Mouse (Mus musculus): ENCODE results near the gene Gba. TPM values are rescaled to one million over a fixed set of nuclear protein-coding genes. Genes with fewer than 3 reads are reported as not detected.

Gba gene
- polyA plus RNA-seq, 1 experiment from 2014 or later: 40.1 TPM

DNA sequence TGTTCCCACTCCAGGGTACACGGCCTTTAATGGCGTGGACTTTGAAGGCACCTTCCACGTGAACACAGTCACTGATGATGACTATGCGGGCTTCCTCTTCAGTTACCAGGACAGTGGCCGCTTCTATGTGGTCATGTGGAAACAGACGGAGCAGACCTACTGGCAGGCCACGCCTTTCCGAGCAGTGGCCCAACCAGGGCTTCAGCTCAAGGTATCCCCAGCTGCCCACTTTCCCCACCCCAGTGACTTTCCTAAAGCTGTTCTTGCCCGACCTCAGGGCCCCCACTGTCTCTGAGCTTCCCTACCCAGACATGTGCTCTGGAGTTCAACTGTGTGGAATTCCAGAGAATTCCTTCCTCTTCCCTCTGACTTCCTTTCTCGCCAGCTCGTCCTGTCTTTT lies 22.1 kb downstream of the Gba start:
- Histone ChIP-seq H3K4me2 (no peak overlapping the region), H3K9ac (no peak overlapping the region), H3K36me3 (no peaks in the 10 kb centered on the region), H3K9me3 (no peaks in the 10 kb centered on the region), H3K4me3 (replicated peaks) (no peak overlapping the region), H3K4me1 (peaks cover 27% of the 10 kb centered on the region), H3K27me3 (replicated peaks) (no peaks in the 10 kb centered on the region), H3K27ac (no peak overlapping the region)
- WGBS: 73% methylated on average over 11 of the region's 11 CpGs
- no peak for ATAC-seq (ENCODE audit: insufficient read depth, low FRiP score, low read depth)

DNA sequence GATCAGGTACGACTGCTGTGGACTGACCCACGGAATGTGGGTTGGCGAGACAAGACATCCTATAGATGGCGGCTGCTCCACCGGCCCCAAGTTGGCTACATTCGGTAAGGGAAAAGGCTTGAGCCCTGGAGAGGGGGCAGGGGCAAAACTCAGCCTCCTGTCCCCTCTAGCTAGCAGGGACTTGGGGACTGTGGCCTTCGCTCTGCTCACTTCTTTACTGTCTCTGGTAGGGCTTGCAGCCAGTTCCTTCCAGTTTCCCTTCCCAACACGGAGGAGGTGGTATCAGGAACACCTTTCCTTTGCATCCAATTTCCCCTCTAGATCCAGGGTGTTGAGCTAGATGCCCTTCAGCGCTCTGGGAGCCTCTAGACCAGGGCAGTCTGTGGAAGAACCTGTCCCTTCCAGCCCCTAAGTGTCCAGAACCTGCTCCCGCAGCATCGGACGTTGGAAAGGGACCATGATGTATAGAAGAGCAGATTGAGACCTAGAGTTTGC lies 22.6 kb downstream of the Gba start:
- Histone ChIP-seq H3K9ac (no peak overlapping the region), H3K27ac (no peak overlapping the region), H3K4me2 (no peak overlapping the region), H3K4me3 (replicated peaks) (no peak overlapping the region), H3K4me1 (peaks cover 27% of the 10 kb centered on the region), H3K36me3 (no peaks in the 10 kb centered on the region), H3K27me3 (replicated peaks) (no peaks in the 10 kb centered on the region), H3K9me3 (no peaks in the 10 kb centered on the region)
- no peak for ATAC-seq (ENCODE audit: insufficient read depth, low FRiP score, low read depth)
- WGBS: 54% methylated on average over 12 of the region's 12 CpGs

DNA sequence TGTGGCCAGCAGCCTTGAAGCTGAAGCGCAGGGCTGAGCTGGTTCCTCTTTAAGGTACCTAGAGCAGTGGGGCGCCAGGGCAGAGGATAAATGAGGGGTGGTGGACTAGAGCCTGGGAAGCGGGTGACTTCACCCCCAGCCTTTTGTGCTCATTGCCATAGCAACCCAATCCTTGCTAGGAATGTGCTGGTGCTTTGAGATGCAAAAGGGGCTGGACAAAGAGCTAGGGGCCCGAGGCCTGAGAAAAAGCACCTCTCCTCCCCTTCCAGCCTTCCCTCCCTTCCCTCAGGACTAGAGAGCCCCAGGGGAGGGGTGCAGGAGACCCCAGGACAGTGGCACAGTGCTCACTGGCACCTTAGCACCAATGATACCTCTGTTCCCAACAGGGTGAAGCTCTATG lies 23.2 kb downstream of the Gba start:
- Histone ChIP-seq H3K9ac (no peak overlapping the region), H3K36me3 (no peaks in the 10 kb centered on the region), H3K27me3 (replicated peaks) (no peaks in the 10 kb centered on the region), H3K4me1 (peaks cover 27% of the 10 kb centered on the region), H3K9me3 (no peaks in the 10 kb centered on the region), H3K4me2 (peak overlapping the region; percentile 82; the same call in 1 of the 2 replicates), H3K27ac (no peak overlapping the region), H3K4me3 (replicated peaks) (no peak overlapping the region)
- ATAC-seq (ENCODE audit: insufficient read depth, low FRiP score, low read depth): no peak
- 39% methylated on average over 4 of the region's 4 CpGs for WGBS

DNA sequence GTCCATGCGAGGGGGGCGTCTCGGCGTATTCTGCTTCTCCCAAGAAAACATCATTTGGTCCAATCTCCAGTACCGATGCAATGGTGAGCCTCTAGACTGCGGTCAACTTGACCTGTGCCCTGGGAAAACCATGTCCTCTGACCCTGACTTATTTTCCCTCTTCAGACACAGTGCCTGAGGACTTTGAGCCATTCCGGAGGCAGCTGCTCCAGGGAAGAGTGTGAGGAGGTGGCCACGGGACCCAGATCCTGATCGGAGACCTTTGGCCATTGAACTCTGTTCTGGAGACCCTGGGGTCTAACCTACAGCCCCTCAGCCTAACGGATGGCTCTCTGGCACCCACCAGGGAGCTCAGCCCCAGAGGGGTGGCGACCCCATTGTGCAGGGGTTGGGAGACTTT lies 23.6 kb downstream of the Gba start:
- no peaks in the 10 kb centered on the region for H3K27me3 ChIP-seq (replicated peaks)
- no peak overlapping the region for H3K27ac ChIP-seq
- H3K4me1 ChIP-seq: peaks cover 27% of the 10 kb centered on the region
- WGBS: 39% methylated on average over 11 of the region's 11 CpGs
- no peaks in the 10 kb centered on the region for H3K36me3 ChIP-seq
- H3K4me3 ChIP-seq (replicated peaks): no peak overlapping the region; the same call in 1 of the 2 replicates
- peak overlapping the region; percentile 82 for H3K4me2 ChIP-seq
- no peaks in the 10 kb centered on the region for H3K9me3 ChIP-seq
- ATAC-seq (ENCODE audit: insufficient read depth, low FRiP score, low read depth): no peak
- H3K9ac ChIP-seq: no peak overlapping the region

DNA sequence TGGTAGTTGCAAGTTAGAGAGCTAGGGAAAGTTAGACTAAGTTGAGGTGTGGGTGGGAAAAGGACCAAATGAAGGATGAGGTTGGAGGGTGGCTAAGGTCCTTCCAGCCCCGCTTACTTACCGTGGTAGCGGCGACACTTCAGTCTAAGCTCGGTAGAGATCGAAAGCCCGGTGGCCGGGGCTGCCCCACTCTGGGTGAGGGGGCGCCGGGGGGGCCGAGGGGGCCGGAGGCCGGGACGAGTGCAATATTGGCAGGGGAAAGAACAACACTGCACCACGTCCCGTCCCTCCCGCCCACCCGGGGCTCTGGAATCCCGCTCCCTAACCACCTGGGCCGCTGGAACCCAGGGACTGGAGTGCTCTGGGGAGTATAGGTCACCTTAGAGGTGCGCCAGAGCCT lies 24.2 kb downstream of the Gba start, which contains the start of gene Mtx1:
Mtx1 (minus strand) TSS at position 189 of the 400 bp plus-strand sequence.
- peak within 1 kb of the TSS; percentile 82 for H3K4me2 ChIP-seq
- no peaks in the 10 kb centered on the region for H3K27me3 ChIP-seq (replicated peaks)
- peak within 1 kb of the TSS; percentile 46 for H3K4me3 ChIP-seq (replicated peaks)
- no peaks in the 10 kb centered on the region for H3K36me3 ChIP-seq
- 4% methylated on average over 20 of the region's 21 CpGs for WGBS
- peaks cover 27% of the 10 kb centered on the region for H3K4me1 ChIP-seq
- no peaks in the 10 kb centered on the region for H3K9me3 ChIP-seq
- ATAC-seq (ENCODE audit: insufficient read depth, low FRiP score, low read depth): peak; percentile 4; the same call in 1 of the 2 replicates
- H3K27ac ChIP-seq: peak within 1 kb of the TSS; percentile 60
- no peak within 1 kb of the TSS for H3K9ac ChIP-seq

DNA sequence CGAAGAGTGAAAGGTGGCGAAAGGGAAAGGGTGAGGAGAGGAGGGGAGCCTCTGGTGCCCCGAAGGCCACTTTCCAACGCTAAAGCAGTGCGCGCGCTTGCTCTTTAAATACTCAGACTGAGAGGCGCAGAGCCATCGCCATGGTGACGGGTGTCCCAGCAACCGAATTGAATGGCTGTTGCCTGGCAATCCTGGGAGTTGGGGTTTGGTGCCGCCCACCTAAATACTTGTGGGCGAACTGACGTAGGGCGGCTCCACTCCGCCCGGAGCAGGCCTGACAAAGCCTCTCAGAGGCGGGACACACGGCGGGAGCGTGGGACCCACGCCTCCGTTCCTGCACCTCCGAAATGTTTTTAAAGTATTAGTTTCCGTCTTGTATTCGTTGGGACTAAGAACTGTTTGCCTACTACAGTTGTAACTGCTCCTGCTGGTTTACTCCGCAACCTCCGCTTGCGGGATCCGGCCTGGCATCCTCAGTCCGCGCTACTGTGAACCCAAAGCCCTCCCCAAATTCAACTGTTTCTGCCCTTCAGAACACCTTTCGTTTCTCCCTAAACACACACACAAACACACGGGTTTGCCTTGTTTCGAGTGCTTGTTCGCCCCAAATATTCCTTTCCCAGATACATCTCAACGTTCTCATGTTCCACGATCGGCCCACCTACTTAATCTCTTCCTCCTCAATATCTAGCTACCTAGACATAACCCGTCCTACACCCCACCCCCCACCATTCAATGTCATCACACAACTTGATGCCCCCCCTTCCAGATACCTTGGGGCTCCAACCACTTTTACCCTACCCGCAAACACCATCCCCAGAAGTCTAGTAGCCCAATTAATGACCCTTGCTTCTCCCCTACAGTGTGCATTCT lies 24.8 kb downstream of the Gba start:
- Histone ChIP-seq H3K4me3 (replicated peaks) (peak overlapping the region; percentile 46), H3K27me3 (replicated peaks) (no peaks in the 10 kb centered on the region), H3K4me1 (peaks cover 27% of the 10 kb centered on the region), H3K4me2 (peak overlapping the region; percentile 82), H3K9ac (no peak overlapping the region), H3K36me3 (no peaks in the 10 kb centered on the region), H3K9me3 (no peaks in the 10 kb centered on the region), H3K27ac (peak overlapping the region; percentile 60)
- peak; percentile 74 for ATAC-seq (ENCODE audit: insufficient read depth, low FRiP score, low read depth)
- WGBS: 4% methylated on average over 41 of the region's 41 CpGs

DNA sequence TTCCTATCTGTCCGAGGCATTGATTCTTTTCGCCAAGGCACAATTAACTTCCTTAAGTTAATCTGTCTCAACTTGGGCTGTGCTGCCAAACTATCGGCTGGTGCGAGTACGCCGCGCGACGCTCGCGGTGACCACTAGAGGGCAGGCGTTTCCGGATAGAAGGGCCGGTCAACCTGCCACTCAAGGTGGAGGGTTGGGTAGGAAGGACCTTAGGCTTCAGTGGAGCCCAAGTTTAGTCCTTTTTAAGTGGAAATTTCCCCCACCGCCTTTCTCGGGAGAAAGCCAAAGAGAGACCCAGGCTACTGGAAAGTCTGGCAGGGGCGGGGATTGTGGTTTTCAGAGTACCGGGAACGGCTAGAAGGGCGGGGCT lies 25.4 kb downstream of the Gba start:
- H3K9me3 ChIP-seq: no peaks in the 10 kb centered on the region

DNA sequence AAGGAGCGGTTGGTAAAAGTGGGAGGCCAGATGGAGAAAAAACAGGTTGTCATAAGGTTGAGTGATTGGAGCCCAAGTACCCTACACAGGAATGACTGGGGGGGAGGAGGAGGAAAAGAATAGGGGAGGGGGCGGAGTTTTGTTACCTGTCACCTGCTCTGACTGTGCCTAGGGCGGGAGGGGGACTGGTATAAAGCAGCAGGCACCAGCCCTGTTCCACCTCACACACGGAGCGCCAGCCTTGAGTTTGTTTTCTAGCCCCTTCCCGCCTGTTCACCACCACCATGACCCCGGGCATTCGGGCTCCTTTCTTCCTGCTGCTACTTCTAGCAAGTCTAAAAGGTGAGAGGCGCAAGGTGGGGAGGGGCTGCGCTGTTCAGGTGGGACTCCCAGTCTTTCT lies 26.1 kb downstream of the Gba start, which contains the start of gene Muc1:
Muc1 (plus strand) TSS at position 222 of the 400 bp plus-strand sequence.
- Histone ChIP-seq H3K4me2 (peak within 1 kb of the TSS; percentile 82), H3K36me3 (no peaks in the 10 kb centered on the region), H3K4me3 (replicated peaks) (peak within 1 kb of the TSS; percentile 46), H3K27ac (peak within 1 kb of the TSS; percentile 60), H3K9ac (no peak within 1 kb of the TSS), H3K9me3 (no peaks in the 10 kb centered on the region), H3K27me3 (replicated peaks) (no peaks in the 10 kb centered on the region), H3K4me1 (peaks cover 37% of the 10 kb centered on the region)
- ATAC-seq (ENCODE audit: insufficient read depth, low FRiP score, low read depth): peak; percentile 14; the same call in 1 of the 2 replicates
- WGBS: 30% methylated on average over 10 of the region's 10 CpGs

More for the DNA sequence above, 25.4 kb downstream of the Gba start:
- no peaks in the 10 kb centered on the region for H3K27me3 ChIP-seq (replicated peaks)
- peak overlapping the region; percentile 82 for H3K4me2 ChIP-seq
- H3K36me3 ChIP-seq: no peaks in the 10 kb centered on the region
- 1% methylated on average over 20 of the region's 20 CpGs for WGBS
- H3K27ac ChIP-seq: peak overlapping the region; percentile 60
- H3K9ac ChIP-seq: no peak overlapping the region
- peaks cover 30% of the 10 kb centered on the region for H3K4me1 ChIP-seq
- H3K4me3 ChIP-seq (replicated peaks): peak overlapping the region; percentile 46
- ATAC-seq (ENCODE audit: insufficient read depth, low FRiP score, low read depth): peak; percentile 20; the same call in 1 of the 2 replicates

DNA sequence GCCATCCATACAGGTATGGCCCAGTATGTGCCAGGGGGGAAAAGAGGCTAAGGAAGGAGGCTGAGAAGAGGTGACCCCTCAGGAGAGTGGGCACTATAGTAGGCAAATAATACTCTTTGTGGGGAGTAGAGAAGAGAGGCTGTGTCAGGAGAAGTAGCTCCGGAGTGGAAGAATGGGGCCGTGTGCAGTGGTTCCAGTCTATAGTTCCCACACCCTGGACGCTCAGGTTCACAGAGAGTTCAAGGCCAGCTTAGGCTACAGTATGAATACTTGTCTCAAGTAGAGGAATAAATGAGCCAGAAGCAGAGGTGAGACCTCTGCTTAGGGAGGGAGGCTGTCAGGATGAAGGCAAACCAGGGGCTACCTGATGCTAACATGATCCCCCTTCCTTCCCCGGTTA lies 26.5 kb downstream of the Gba start:
- H3K4me1 ChIP-seq: peaks cover 37% of the 10 kb centered on the region
- WGBS: 45% methylated on average over 4 of the region's 4 CpGs
- H3K27ac ChIP-seq: peak overlapping the region; percentile 60
- H3K4me3 ChIP-seq (replicated peaks): peak overlapping the region; percentile 46
- peak overlapping the region; percentile 82 for H3K4me2 ChIP-seq
- no peaks in the 10 kb centered on the region for H3K9me3 ChIP-seq
- no peak overlapping the region for H3K9ac ChIP-seq
- ATAC-seq (ENCODE audit: insufficient read depth, low FRiP score, low read depth): no peak
- no peaks in the 10 kb centered on the region for H3K27me3 ChIP-seq (replicated peaks)
- no peaks in the 10 kb centered on the region for H3K36me3 ChIP-seq

DNA sequence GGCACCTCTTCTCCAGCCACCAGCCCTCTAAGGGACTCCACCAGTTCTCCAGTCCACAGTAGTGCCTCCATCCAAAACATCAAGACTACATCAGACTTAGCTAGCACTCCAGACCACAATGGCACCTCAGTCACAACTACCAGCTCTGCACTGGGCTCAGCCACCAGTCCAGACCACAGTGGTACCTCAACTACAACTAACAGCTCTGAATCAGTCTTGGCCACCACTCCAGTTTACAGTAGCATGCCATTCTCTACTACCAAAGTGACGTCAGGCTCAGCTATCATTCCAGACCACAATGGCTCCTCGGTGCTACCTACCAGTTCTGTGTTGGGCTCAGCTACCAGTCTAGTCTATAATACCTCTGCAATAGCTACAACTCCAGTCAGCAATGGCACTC lies 27.8 kb downstream of the Gba start:
- Histone ChIP-seq H3K27ac (no peak overlapping the region), H3K4me2 (peak overlapping the region; percentile 82), H3K36me3 (no peaks in the 10 kb centered on the region), H3K27me3 (replicated peaks) (no peaks in the 10 kb centered on the region), H3K9ac (0 out of 2 replicates have a peak overlapping the region, but pooled peaks have one; percentile 1), H3K9me3 (no peaks in the 10 kb centered on the region), H3K4me1 (peaks cover 32% of the 10 kb centered on the region), H3K4me3 (replicated peaks) (peak overlapping the region; percentile 25; the same call in 1 of the 2 replicates)
- WGBS: 77% methylated on average over 2 of the region's 2 CpGs
- ATAC-seq (ENCODE audit: insufficient read depth, low FRiP score, low read depth): no peak

DNA sequence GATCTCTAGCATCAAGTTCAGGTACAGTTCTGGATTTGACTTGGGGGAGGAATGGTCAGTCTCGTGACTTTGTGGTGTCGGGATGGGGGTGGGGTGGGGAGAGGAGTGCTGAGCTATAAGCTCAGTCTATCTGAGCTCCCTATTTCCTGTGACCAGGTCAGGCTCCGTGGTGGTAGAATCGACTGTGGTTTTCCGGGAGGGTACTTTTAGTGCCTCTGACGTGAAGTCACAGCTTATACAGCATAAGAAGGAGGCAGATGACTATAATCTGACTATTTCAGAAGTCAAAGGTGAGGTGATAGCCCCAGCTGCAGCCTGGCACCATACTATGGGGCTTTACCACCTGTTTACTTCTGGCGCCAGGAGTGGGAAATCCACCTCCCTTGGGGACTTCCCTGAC lies 28.6 kb downstream of the Gba start:
- Histone ChIP-seq H3K9me3 (no peaks in the 10 kb centered on the region), H3K9ac (no peak overlapping the region), H3K4me3 (replicated peaks) (peak overlapping the region; percentile 25), H3K27me3 (replicated peaks) (no peaks in the 10 kb centered on the region), H3K4me1 (peaks cover 29% of the 10 kb centered on the region), H3K4me2 (peak overlapping the region; percentile 82), H3K36me3 (no peaks in the 10 kb centered on the region), H3K27ac (peak overlapping the region; percentile 88; the same call in 1 of the 2 replicates)
- ATAC-seq (ENCODE audit: insufficient read depth, low FRiP score, low read depth): no peak
- 57% methylated on average over 7 of the region's 7 CpGs for WGBS

DNA sequence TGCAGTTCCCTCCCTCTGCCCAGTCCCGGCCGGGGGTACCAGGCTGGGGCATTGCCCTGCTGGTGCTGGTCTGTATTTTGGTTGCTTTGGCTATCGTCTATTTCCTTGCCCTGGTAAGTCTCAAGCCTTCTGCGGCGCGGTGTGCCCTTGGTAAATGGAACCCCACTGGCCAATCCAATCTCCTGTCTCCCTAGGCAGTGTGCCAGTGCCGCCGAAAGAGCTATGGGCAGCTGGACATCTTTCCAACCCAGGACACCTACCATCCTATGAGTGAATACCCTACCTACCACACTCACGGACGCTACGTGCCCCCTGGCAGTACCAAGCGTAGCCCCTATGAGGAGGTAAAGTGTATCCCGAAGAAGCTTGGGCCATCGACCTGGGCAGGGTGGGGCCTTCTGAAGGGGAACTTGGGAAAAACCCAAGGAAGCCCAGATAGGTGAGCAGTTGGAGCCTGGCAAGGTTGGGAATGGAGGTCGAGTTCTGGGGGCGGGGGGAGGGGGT lies 29.1 kb downstream of the Gba start:
- H3K4me2 ChIP-seq: peak overlapping the region; percentile 82
- peak overlapping the region; percentile 25 for H3K4me3 ChIP-seq (replicated peaks)
- peaks cover 24% of the 10 kb centered on the region for H3K4me1 ChIP-seq
- H3K9ac ChIP-seq: no peak overlapping the region
- H3K27me3 ChIP-seq (replicated peaks): no peaks in the 10 kb centered on the region
- H3K27ac ChIP-seq: peak overlapping the region; percentile 88; the same call in 1 of the 2 replicates
- no peaks in the 10 kb centered on the region for H3K9me3 ChIP-seq
- ATAC-seq (ENCODE audit: insufficient read depth, low FRiP score, low read depth): no peak
- 69% methylated on average over 16 of the region's 16 CpGs for WGBS
- no peaks in the 10 kb centered on the region for H3K36me3 ChIP-seq
